8 mouse cellular contexts compared by ENCODE assay signal in the genomic region with DNA sequence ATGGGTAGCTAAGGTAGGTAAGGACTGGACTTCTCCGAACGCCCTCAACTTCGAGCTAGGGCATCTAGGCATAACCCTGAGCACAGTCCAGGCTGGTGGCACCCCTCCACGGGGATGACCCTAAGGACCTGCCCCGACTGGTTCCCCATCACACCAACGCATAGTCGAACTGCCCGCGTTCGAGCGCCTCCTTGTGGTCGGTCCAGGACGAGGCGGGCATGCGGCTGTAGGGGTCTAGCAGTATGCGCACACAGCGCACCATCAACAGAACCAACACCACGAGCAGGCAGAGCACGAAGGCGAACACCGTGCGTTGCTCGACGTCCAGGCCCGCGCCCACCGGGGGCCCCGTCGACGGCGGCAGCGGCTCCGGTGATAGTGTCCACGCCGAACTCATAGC. TPM values are rescaled to one million over a fixed set of nuclear protein-coding genes. Genes with fewer than 3 reads are reported as not detected.
A peak's percentile ranks its signal among the peaks of the same experiment; 100 is the strongest.
DNase-seq lines count a peak whose midpoint lies in the region; ATAC-seq lines count a peak whose summit lies in the region.

No protein-coding gene starts in this region.

- WGBS in limb, embryonic 10.5 days, result 2% methylated on average over 35 of the region's 35 CpGs
- 3% methylated on average over 35 of the region's 35 CpGs for WGBS in midbrain, embryonic 11.5 days

- H3K9me3 ChIP-seq in limb, embryonic 10.5 days (replicated peaks), result no peaks in the 10 kb centered on the region
- H3K9me3 ChIP-seq in midbrain, embryonic 11.5 days (ENCODE audit: control insufficient read depth, low read length), result no peaks in the 10 kb centered on the region

- H3K9ac ChIP-seq in midbrain, embryonic 11.5 days (ENCODE audit: low read length), result peak overlapping the region; percentile 96

- ATAC-seq in inflammation-experienced regulatory T-cells, adult 6 months, result peak; percentile 43
- ATAC-seq in midbrain, embryonic 11.5 days (ENCODE audit: low FRiP score), result peak; percentile 75

- H3K4me3 ChIP-seq in limb, embryonic 10.5 days, result peak overlapping the region; percentile 90
- peak overlapping the region; percentile 87 for H3K4me3 ChIP-seq in midbrain, embryonic 11.5 days (ENCODE audit: low read depth, low read length)

- H3K4me2 ChIP-seq in midbrain, embryonic 11.5 days, result peak overlapping the region; percentile 69

- peaks cover 77% of the 10 kb centered on the region for H3K36me3 ChIP-seq in limb, embryonic 10.5 days
- H3K36me3 ChIP-seq in midbrain, embryonic 11.5 days (ENCODE audit: control insufficient read depth, insufficient read depth, low read length), result peaks cover 11% of the 10 kb centered on the region; the same call in 1 of the 2 replicates

- no peaks in the 10 kb centered on the region for H3K27me3 ChIP-seq in limb, embryonic 10.5 days (ENCODE audit: low read depth, poor library complexity, severe bottlenecking)
- no peaks in the 10 kb centered on the region for H3K27me3 ChIP-seq in midbrain, embryonic 11.5 days (ENCODE audit: control insufficient read depth, insufficient read depth, low read length)

- DNase-seq in adrenal gland, adult (ENCODE audit: inconsistent age in 2 of 2, low spot score in 1 of 2), result peak; percentile 79 to 90
- DNase-seq in adrenal gland, adult 8-10 months, result no peak
- DNase-seq in cerebellum, postnatal 4 days (ENCODE audit: low spot score in 2 of 2), result peak; percentile 82 to 93
- DNase-seq in gastrocnemius, adult 18-20 months (ENCODE audit: low spot score), result peak; percentile 39
- peak; percentile 94 for DNase-seq in limb, embryonic 10.5 days (ENCODE audit: low spot score)
- DNase-seq in midbrain, embryonic 11.5 days (ENCODE audit: low spot score, missing footprints), result peak; percentile 99
- peak; percentile 68 to 71 for DNase-seq in right cerebral cortex, postnatal 36 days (ENCODE audit: low spot score in 2 of 2)

- peak overlapping the region; percentile 99 for H3K27ac ChIP-seq in limb, embryonic 10.5 days
- peak overlapping the region; percentile 92 for H3K27ac ChIP-seq in midbrain, embryonic 11.5 days (ENCODE audit: low read depth, low read length)

- peaks cover 47% of the 10 kb centered on the region for H3K4me1 ChIP-seq in limb, embryonic 10.5 days
- peaks cover 22% of the 10 kb centered on the region for H3K4me1 ChIP-seq in midbrain, embryonic 11.5 days (ENCODE audit: control insufficient read depth, insufficient read depth, low read length)

RNA-seq across cellular contexts. Expression of a gene that starts 0.8 kb away (rescaled TPM):
- 10 to 100 TPM in 2 of 4 experiments, 1 to 10 TPM in 2; 6.9 to 13.5 (median 11.0) TPM for total RNA-seq in adrenal gland, adult 8-10 months (2022)
- under 1 TPM; 0.37 to 0.69 TPM for total RNA-seq in gastrocnemius, adult 18-20 months (2021)
- polyA plus RNA-seq in inflammation-experienced regulatory T-cells, adult 6 months (2017; shearing (Covaris generic)), result under 1 TPM in 2 of 3 experiments, not detected in 1; 0.74 to 0.89 TPM
- 113 and 132 TPM in 2 replicates for polyA plus RNA-seq in limb, embryonic 10.5 days (2016; fragmentation: Nextera tagmentation; extraction: Ambion mirVana)
- polyA plus RNA-seq in midbrain, embryonic 11.5 days (2014; fragmentation: Nextera tagmentation; extraction: Ambion mirVana), result 97.9 and 110 TPM in 2 replicates

RNA-seq across cellular contexts. Expression of a gene that starts 5.4 kb away (rescaled TPM):
- 10 to 100 TPM; 32.5 to 39.9 (median 35.6) TPM for total RNA-seq in adrenal gland, adult 8-10 months (2022)
- total RNA-seq in gastrocnemius, adult 18-20 months (2021), result 10 to 100 TPM; 11.9 to 12.5 TPM
- 10 to 100 TPM in 2 of 3 experiments, 1 to 10 TPM in 1; 9.1 to 16.0 (median 15.9) TPM for polyA plus RNA-seq in inflammation-experienced regulatory T-cells, adult 6 months (2017; shearing (Covaris generic))
- 70.0 and 72.1 TPM in 2 replicates for polyA plus RNA-seq in limb, embryonic 10.5 days (2016; fragmentation: Nextera tagmentation; extraction: Ambion mirVana)
- polyA plus RNA-seq in midbrain, embryonic 11.5 days (2014; fragmentation: Nextera tagmentation; extraction: Ambion mirVana), result 53.9 and 64.6 TPM in 2 replicates

RNA-seq across cellular contexts. Expression of a gene that starts 10.2 kb away (rescaled TPM):
- 10 to 100 TPM in 3 of 4 experiments, 1 to 10 TPM in 1; 8.9 to 50.3 (median 28.2) TPM for total RNA-seq in adrenal gland, adult 8-10 months (2022)
- total RNA-seq in gastrocnemius, adult 18-20 months (2021), result 1 to 10 TPM; 1.2 to 1.7 TPM
- 1 to 10 TPM; 1.9 to 8.2 (median 5.2) TPM for polyA plus RNA-seq in inflammation-experienced regulatory T-cells, adult 6 months (2017; shearing (Covaris generic))
- polyA plus RNA-seq in limb, embryonic 10.5 days (2016; fragmentation: Nextera tagmentation; extraction: Ambion mirVana), result 2.8 and 3.3 TPM in 2 replicates
- 1.2 and 2.0 TPM in 2 replicates for polyA plus RNA-seq in midbrain, embryonic 11.5 days (2014; fragmentation: Nextera tagmentation; extraction: Ambion mirVana)

RNA-seq across cellular contexts. Expression of a gene that starts 17.5 kb away (rescaled TPM):
- total RNA-seq in adrenal gland, adult 8-10 months (2022), result 100 to 1,000 TPM in 2 of 4 experiments, 10 to 100 TPM in 2; 89.7 to 126 (median 102) TPM
- total RNA-seq in gastrocnemius, adult 18-20 months (2021), result 10 to 100 TPM; 58.0 to 58.2 TPM
- polyA plus RNA-seq in inflammation-experienced regulatory T-cells, adult 6 months (2017; shearing (Covaris generic)), result 10 to 100 TPM; 69.8 to 91.0 (median 81.9) TPM
- 71.3 and 75.7 TPM in 2 replicates for polyA plus RNA-seq in limb, embryonic 10.5 days (2016; fragmentation: Nextera tagmentation; extraction: Ambion mirVana)
- 67.4 and 70.7 TPM in 2 replicates for polyA plus RNA-seq in midbrain, embryonic 11.5 days (2014; fragmentation: Nextera tagmentation; extraction: Ambion mirVana)

RNA-seq across cellular contexts. Expression of a gene that starts 19.6 kb away (rescaled TPM):
- 1 to 10 TPM; 1.0 to 7.5 (median 3.6) TPM for total RNA-seq in adrenal gland, adult 8-10 months (2022)
- under 1 TPM in 1 of 2 experiments, not detected in 1; 0.14 TPM for total RNA-seq in gastrocnemius, adult 18-20 months (2021)
- under 1 TPM in 1 of 3 experiments, not detected in 2; 0.35 TPM for polyA plus RNA-seq in inflammation-experienced regulatory T-cells, adult 6 months (2017; shearing (Covaris generic))
- polyA plus RNA-seq in limb, embryonic 10.5 days (2016; fragmentation: Nextera tagmentation; extraction: Ambion mirVana), result 0.85 and 1.6 TPM in 2 replicates
- 0.59 and 1.00 TPM in 2 replicates for polyA plus RNA-seq in midbrain, embryonic 11.5 days (2014; fragmentation: Nextera tagmentation; extraction: Ambion mirVana)

Comparison
In these comparisons a context has a peak if more than half of its experiments do, and no peak if none do; other contexts are left out.
1. RNA of a gene that starts 0.8 kb away (polyA plus RNA-seq): 113 to 132 TPM in limb, embryonic 10.5 days and 97.9 to 110 TPM in midbrain, embryonic 11.5 days; 0.74 to 0.89 TPM in inflammation-experienced regulatory T-cells, adult 6 months; every median in the first group is over 10 times any median in the second.